Mouse (Mus musculus) midbrain, embryonic 12.5 days (tissue): ENCODE results near the gene Zfp597. TPM values are rescaled to one million over a fixed set of nuclear protein-coding genes. Genes with fewer than 3 reads are reported as not detected.

Experiments
- ATAC-seq: fragments of 200-750 bp; cut with Nextera tagmentation; 2 replicates; pipeline ENCODE4 v1.8.0; 2017; ENCODE audit warnings: low read depth, moderate TSS enrichment, moderate library complexity; ENCODE audit not compliant: low FRiP score
- H3K27ac ChIP-seq: fragments of 300-500 bp; sonication (generic); replicated peaks from 2 replicates; pipeline ENCODE4 v1.5.1; 2016; ENCODE audit warnings: mild to moderate bottlenecking
- H3K27me3 ChIP-seq: fragments of 300-500 bp; sonication (generic); 2 replicates; pipeline ENCODE4 v1.6.1; 2016; ENCODE audit warnings: mild to moderate bottlenecking
- H3K36me3 ChIP-seq: fragments of 300-500 bp; sonication (generic); 2 replicates; pipeline ENCODE4 v1.6.1; 2016
- H3K4me1 ChIP-seq: fragments of 300-500 bp; sonication (generic); 2 replicates; pipeline ENCODE4 v1.6.1; 2016
- H3K4me2 ChIP-seq: fragments of 300-500 bp; sonication (generic); replicated peaks from 2 replicates; pipeline ENCODE4 v1.6.1; 2016; ENCODE audit warnings: mild to moderate bottlenecking, moderate library complexity
- H3K4me3 ChIP-seq: fragments of 300-500 bp; sonication (generic); 2 replicates; pipeline ENCODE4 v1.5.1; 2016; ENCODE audit warnings: mild to moderate bottlenecking
- H3K9ac ChIP-seq: fragments of 300-500 bp; sonication (generic); replicated peaks from 2 replicates; pipeline ENCODE4 v1.6.1; 2016; ENCODE audit warnings: mild to moderate bottlenecking, moderate library complexity
- H3K9me3 ChIP-seq: fragments of 300-500 bp; sonication (generic); 2 replicates; pipeline ENCODE4 v1.6.1; 2016; ENCODE audit warnings: mild to moderate bottlenecking
- WGBS: fragments of 180-500 bp; shearing (Covaris S2); methylation state at CpG from one replicate; pipeline ENCODE4 v1.1.7; 2016; 5-methylcytosine and 5-hydroxymethylcytosine counted together
- polyA plus RNA-seq: library from polyadenylated mRNA; unstranded; fragments of >200 nt; fragmentation: Nextera tagmentation; extraction: Ambion mirVana; gene quantifications from 2 replicates; pipeline ENCODE4 v1.2.1, GENCODE M21; 2016

Zfp597 gene
- 12.7 and 13.5 TPM in 2 replicates for polyA plus RNA-seq

GRCm38 (mm10) chr16:3884201-3885064 lies at the start of gene Zfp597, which contains the start of gene Gm20695:
Zfp597 (minus strand) TSS chr16:3884561.
Gm20695 (plus strand) TSS chr16:3884648.
- Histone ChIP-seq H3K4me2 (peak within 1 kb of the TSS; percentile 69), H3K9ac (peak within 1 kb of the TSS; percentile 84), H3K4me3 (peak within 1 kb of the TSS; percentile 86), H3K27me3 (no peaks in the 10 kb centered on the region), H3K27ac (peak within 1 kb of the TSS; percentile 92), H3K9me3 (no peaks in the 10 kb centered on the region), H3K4me1 (peaks cover 11% of the 10 kb centered on the region), H3K36me3 (peaks cover 2% of the 10 kb centered on the region)
- ATAC-seq = peak; percentile 99
- under 1% methylated on average over 83 of the region's 88 CpGs for WGBS

GRCm38 (mm10) chr16:3934091-3934490 lies 49.7 kb upstream of the Zfp597 start:
- no peak for ATAC-seq
- peaks cover 66% of the 10 kb centered on the region for H3K36me3 ChIP-seq
- H3K9ac ChIP-seq = no peak overlapping the region
- H3K27me3 ChIP-seq = no peaks in the 10 kb centered on the region
- H3K4me1 ChIP-seq = no peaks in the 10 kb centered on the region
- WGBS = 91% methylated on average over 1 of the region's 1 CpGs
- H3K4me2 ChIP-seq = no peak overlapping the region
- H3K9me3 ChIP-seq = no peaks in the 10 kb centered on the region
- no peak overlapping the region for H3K4me3 ChIP-seq
- no peak overlapping the region for H3K27ac ChIP-seq

GRCm38 (mm10) chr16:3933536-3933935 lies 49.2 kb upstream of the Zfp597 start:
- H3K36me3 ChIP-seq = peaks cover 65% of the 10 kb centered on the region
- no peak overlapping the region for H3K27ac ChIP-seq
- no peaks in the 10 kb centered on the region for H3K4me1 ChIP-seq
- no peaks in the 10 kb centered on the region for H3K27me3 ChIP-seq
- no peak for ATAC-seq
- no peak overlapping the region for H3K4me2 ChIP-seq
- H3K9me3 ChIP-seq = no peaks in the 10 kb centered on the region
- no peak overlapping the region for H3K4me3 ChIP-seq
- WGBS = 92% methylated on average over 6 of the region's 6 CpGs
- H3K9ac ChIP-seq = no peak overlapping the region

- Histone ChIP-seq H3K9ac (no peak overlapping the region), H3K9me3 (no peaks in the 10 kb centered on the region), H3K36me3 (peaks cover 55% of the 10 kb centered on the region), H3K27me3 (no peaks in the 10 kb centered on the region), H3K4me2 (no peak overlapping the region), H3K27ac (no peak overlapping the region), H3K4me3 (no peak overlapping the region), H3K4me1 (no peaks in the 10 kb centered on the region)
- no peak for ATAC-seq
- WGBS = 81% methylated on average over 7 of the region's 7 CpGs
Measured at GRCm38 (mm10) chr16:3929151-3929550, 44.8 kb upstream of the Zfp597 start.

GRCm38 (mm10) chr16:3928582-3928981 lies 44.2 kb upstream of the Zfp597 start:
- Histone ChIP-seq H3K27me3 (no peaks in the 10 kb centered on the region), H3K36me3 (peaks cover 55% of the 10 kb centered on the region), H3K9me3 (no peaks in the 10 kb centered on the region), H3K4me3 (no peak overlapping the region), H3K27ac (no peak overlapping the region), H3K9ac (no peak overlapping the region), H3K4me1 (no peaks in the 10 kb centered on the region), H3K4me2 (no peak overlapping the region)
- ATAC-seq = no peak
- WGBS = 81% methylated on average over 1 of the region's 1 CpGs

- peaks cover 67% of the 10 kb centered on the region for H3K36me3 ChIP-seq
- no peak for ATAC-seq
Measured at GRCm38 (mm10) chr16:3923966-3924365, 39.6 kb upstream of the Zfp597 start.

GRCm38 (mm10) chr16:3923515-3923914 lies 39.2 kb upstream of the Zfp597 start:
- Histone ChIP-seq H3K4me2 (no peak overlapping the region), H3K4me3 (no peak overlapping the region), H3K4me1 (no peaks in the 10 kb centered on the region), H3K9me3 (no peaks in the 10 kb centered on the region), H3K9ac (no peak overlapping the region), H3K27me3 (no peaks in the 10 kb centered on the region), H3K27ac (no peak overlapping the region), H3K36me3 (peaks cover 65% of the 10 kb centered on the region)
- ATAC-seq = no peak
- 92% methylated on average over 3 of the region's 3 CpGs for WGBS

More at GRCm38 (mm10) chr16:3923966-3924365, 39.6 kb upstream of the Zfp597 start:
- Histone ChIP-seq H3K27me3 (no peaks in the 10 kb centered on the region), H3K9me3 (no peaks in the 10 kb centered on the region), H3K9ac (no peak overlapping the region), H3K4me1 (no peaks in the 10 kb centered on the region), H3K4me3 (no peak overlapping the region), H3K4me2 (no peak overlapping the region), H3K27ac (no peak overlapping the region)
- WGBS = 85% methylated on average over 4 of the region's 4 CpGs

GRCm38 (mm10) chr16:3920756-3921155 lies 36.4 kb upstream of the Zfp597 start:
- no peak for ATAC-seq
- H3K27me3 ChIP-seq = no peaks in the 10 kb centered on the region
- no peak overlapping the region for H3K4me2 ChIP-seq
- H3K27ac ChIP-seq = no peak overlapping the region
- H3K9me3 ChIP-seq = no peaks in the 10 kb centered on the region
- WGBS = 99% methylated on average over 2 of the region's 2 CpGs
- H3K36me3 ChIP-seq = peaks cover 53% of the 10 kb centered on the region
- no peak overlapping the region for H3K9ac ChIP-seq
- no peaks in the 10 kb centered on the region for H3K4me1 ChIP-seq
- H3K4me3 ChIP-seq = no peak overlapping the region

GRCm38 (mm10) chr16:3909118-3909517 lies 24.8 kb upstream of the Zfp597 start:
- peaks cover 45% of the 10 kb centered on the region for H3K36me3 ChIP-seq

GRCm38 (mm10) chr16:3908537-3909111 lies 24.3 kb upstream of the Zfp597 start, which contains the start of the genes 1700037C18Rik and Cluap1:
1700037C18Rik (minus strand) TSS chr16:3908689.
Cluap1 (plus strand) TSS chr16:3908801.
- Histone ChIP-seq H3K4me3 (peak within 1 kb of the TSS; percentile 59), H3K9me3 (no peaks in the 10 kb centered on the region), H3K9ac (peak within 1 kb of the TSS; percentile 69), H3K4me2 (peak within 1 kb of the TSS; percentile 77), H3K36me3 (peaks cover 46% of the 10 kb centered on the region), H3K4me1 (peaks cover 16% of the 10 kb centered on the region), H3K27me3 (no peaks in the 10 kb centered on the region), H3K27ac (peak within 1 kb of the TSS; percentile 67)
- under 1% methylated on average over 33 of the region's 33 CpGs for WGBS
- peak; percentile 98 for ATAC-seq

More at GRCm38 (mm10) chr16:3909118-3909517, 24.8 kb upstream of the Zfp597 start:
- H3K4me3 ChIP-seq = peak overlapping the region; percentile 59
- peak overlapping the region; percentile 69 for H3K9ac ChIP-seq
- H3K9me3 ChIP-seq = no peaks in the 10 kb centered on the region
- H3K4me1 ChIP-seq = peaks cover 16% of the 10 kb centered on the region
- no peak for ATAC-seq
- H3K27ac ChIP-seq = peak overlapping the region; percentile 67
- H3K4me2 ChIP-seq = peak overlapping the region; percentile 77
- 11% methylated on average over 20 of the region's 20 CpGs for WGBS
- no peaks in the 10 kb centered on the region for H3K27me3 ChIP-seq

GRCm38 (mm10) chr16:3907471-3907870 lies 23.1 kb upstream of the Zfp597 start:
- H3K4me2 ChIP-seq = no peak overlapping the region
- H3K4me3 ChIP-seq = no peak overlapping the region
- no peak overlapping the region for H3K9ac ChIP-seq
- H3K9me3 ChIP-seq = no peaks in the 10 kb centered on the region
- H3K27me3 ChIP-seq = no peaks in the 10 kb centered on the region
- peaks cover 16% of the 10 kb centered on the region for H3K4me1 ChIP-seq
- peaks cover 43% of the 10 kb centered on the region for H3K36me3 ChIP-seq
- WGBS = 76% methylated on average over 2 of the region's 2 CpGs
- ATAC-seq = no peak
- H3K27ac ChIP-seq = no peak overlapping the region

GRCm38 (mm10) chr16:3896553-3896952 lies 12.2 kb upstream of the Zfp597 start:
- peaks cover 59% of the 10 kb centered on the region for H3K36me3 ChIP-seq
- no peak overlapping the region for H3K4me2 ChIP-seq
- 89% methylated on average over 1 of the region's 1 CpGs for WGBS
- H3K4me1 ChIP-seq = no peaks in the 10 kb centered on the region
- no peak overlapping the region for H3K9ac ChIP-seq
- no peaks in the 10 kb centered on the region for H3K27me3 ChIP-seq
- no peak overlapping the region for H3K27ac ChIP-seq
- no peaks in the 10 kb centered on the region for H3K9me3 ChIP-seq
- no peak for ATAC-seq
- H3K4me3 ChIP-seq = no peak overlapping the region
